Comparison of ENCODE assay signal across 8 mouse cellular contexts in the genomic region with DNA sequence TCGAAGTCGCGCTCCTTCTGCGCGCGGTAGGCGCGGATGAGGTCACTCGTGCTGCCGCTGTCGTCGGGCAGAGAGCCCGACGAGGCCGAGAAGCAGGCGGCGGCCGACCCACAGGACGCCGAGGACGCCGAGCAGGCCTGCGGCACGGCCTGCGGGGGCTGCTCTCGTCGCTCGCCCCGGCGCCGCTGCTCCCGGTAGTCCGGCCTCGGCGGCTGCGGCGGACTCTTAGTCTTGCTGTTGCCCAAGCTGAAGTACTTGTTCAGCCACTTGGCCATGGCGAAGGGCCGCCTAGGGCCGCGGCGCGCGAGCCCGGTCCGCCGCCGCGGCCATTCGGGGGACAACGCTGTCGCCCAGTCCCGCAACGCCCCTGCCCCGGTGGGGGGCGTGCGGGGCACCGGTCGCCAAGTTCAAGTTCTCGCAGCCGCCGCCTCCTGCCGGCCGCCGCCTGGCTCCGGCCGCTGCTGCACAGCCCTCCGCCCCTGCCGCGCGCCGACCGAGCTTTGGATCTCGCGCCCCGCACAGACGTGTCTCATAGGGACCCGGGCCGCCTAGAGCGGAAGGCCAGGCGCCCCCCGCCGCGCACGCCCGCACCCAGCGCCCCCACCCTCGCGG. TPM values are rescaled to one million over a fixed set of nuclear protein-coding genes. Genes with fewer than 3 reads are reported as not detected.
DNase-seq lines count a peak whose midpoint lies in the region; ATAC-seq and TF ChIP-seq lines count a peak whose summit lies in the region.

No protein-coding gene starts in this region.

- H3K4me1 ChIP-seq in embryonic fibroblast, embryonic 13.5 days (ENCODE audit: control insufficient read depth, insufficient read depth, low read length), result peaks cover 3% of the 10 kb centered on the region; the same call in 1 of the 2 replicates
- H3K4me1 ChIP-seq in hindbrain, embryonic 11.5 days (replicated peaks; ENCODE audit: control insufficient read depth, insufficient read depth, low read length), result peaks cover 12% of the 10 kb centered on the region
- peaks cover 37% of the 10 kb centered on the region for H3K4me1 ChIP-seq in liver, embryonic 11.5 days (replicated peaks; ENCODE audit: control insufficient read depth, insufficient read depth, low read length)
- peaks cover 41% of the 10 kb centered on the region for H3K4me1 ChIP-seq in neural tube, embryonic 12.5 days

- WGBS in hindbrain, embryonic 11.5 days, result under 1% methylated on average over 55 of the region's 89 CpGs
- whole genome bisulfite sequencing in liver, embryonic 11.5 days, result under 1% methylated on average over 87 of the region's 89 CpGs
- under 1% methylated on average over 88 of the region's 89 CpGs for WGBS in neural tube, embryonic 12.5 days

- H3K36me3 ChIP-seq in hindbrain, embryonic 11.5 days (ENCODE audit: control insufficient read depth, insufficient read depth, low read length), result no peaks in the 10 kb centered on the region
- H3K36me3 ChIP-seq in liver, embryonic 11.5 days (ENCODE audit: control insufficient read depth, insufficient read depth, low read length), result peaks cover 2% of the 10 kb centered on the region; the same call in 1 of the 2 replicates
- no peaks in the 10 kb centered on the region for H3K36me3 ChIP-seq in neural tube, embryonic 12.5 days

- peak overlapping the region; percentile 75 for H3K9ac ChIP-seq in hindbrain, embryonic 11.5 days (ENCODE audit: low read depth, low read length)
- H3K9ac ChIP-seq in liver, embryonic 11.5 days (ENCODE audit: low read depth, low read length), result peak overlapping the region; percentile 83
- H3K9ac ChIP-seq in neural tube, embryonic 12.5 days, result peak overlapping the region; percentile 88

- H3K4me2 ChIP-seq in hindbrain, embryonic 11.5 days (replicated peaks; ENCODE audit: low read depth, low read length), result peak overlapping the region; percentile 97
- H3K4me2 ChIP-seq in liver, embryonic 11.5 days, result peak overlapping the region; percentile 99
- peak overlapping the region; percentile 88 for H3K4me2 ChIP-seq in neural tube, embryonic 12.5 days (replicated peaks)

- peak overlapping the region; percentile 81 for H3K27ac ChIP-seq in layer of hippocampus, adult 2 months
- 0 out of 2 replicates have a peak overlapping the region, but pooled peaks have one; percentile 6 for H3K27ac ChIP-seq in embryonic fibroblast, embryonic 13.5 days (ENCODE audit: insufficient read depth, low read length)
- H3K27ac ChIP-seq in hindbrain, embryonic 11.5 days (ENCODE audit: low read depth, low read length), result peak overlapping the region; percentile 78
- peak overlapping the region; percentile 80 for H3K27ac ChIP-seq in liver, embryonic 11.5 days (ENCODE audit: low read depth, low read length)
- no peak overlapping the region; the same call in 1 of the 2 replicates for H3K27ac ChIP-seq in neural tube, embryonic 12.5 days

- TF ChIP-seq POLR2A in embryonic fibroblast, embryonic 13.5 days (IDR thresholded peaks at IDR 0.05; ENCODE audit: low read depth, low read length), result no peak

- DNase-seq in layer of hippocampus, adult 2 months (ENCODE audit: low spot score in 2 of 2), result peak in 1 of 2 experiments; percentile 16
- DNase-seq in layer of hippocampus, postnatal 25 days (ENCODE audit: extremely low spot score in 1 of 2, low spot score in 1 of 2), result no peak
- DNase-seq in MN1 (ENCODE audit: low spot score), result peak; percentile 53
- peak; percentile 74 for DNase-seq in hindbrain, embryonic 11.5 days (ENCODE audit: low spot score)
- DNase-seq in liver, embryonic 11.5 days (ENCODE audit: low spot score), result peak; percentile 69

- TF ChIP-seq CTCF in layer of hippocampus, adult 2 months (conservative IDR thresholded peaks at IDR 0.05), result no peak
- no peak for TF ChIP-seq CTCF in embryonic fibroblast, embryonic 13.5 days (IDR thresholded peaks at IDR 0.05; ENCODE audit: borderline replicate concordance, insufficient read depth, low read length)

- H3K27me3 ChIP-seq in hindbrain, embryonic 11.5 days (ENCODE audit: control insufficient read depth, insufficient read depth, low read length), result peaks cover 8% of the 10 kb centered on the region; the same call in 1 of the 2 replicates
- H3K27me3 ChIP-seq in liver, embryonic 11.5 days (replicated peaks; ENCODE audit: control insufficient read depth, insufficient read depth, low read length), result peaks cover 4% of the 10 kb centered on the region; the same call in 1 of the 2 replicates
- peaks cover 5% of the 10 kb centered on the region; the same call in 1 of the 2 replicates for H3K27me3 ChIP-seq in neural tube, embryonic 12.5 days (replicated peaks)

- peak overlapping the region; percentile 69 for H3K4me3 ChIP-seq in layer of hippocampus, adult 2 months
- peak overlapping the region; percentile 66 for H3K4me3 ChIP-seq in embryonic fibroblast, embryonic 13.5 days (ENCODE audit: insufficient read depth, low read length)
- H3K4me3 ChIP-seq in hindbrain, embryonic 11.5 days (ENCODE audit: low read depth, low read length), result peak overlapping the region; percentile 74
- peak overlapping the region; percentile 79 for H3K4me3 ChIP-seq in liver, embryonic 11.5 days (ENCODE audit: low read depth, low read length)
- peak overlapping the region; percentile 71 for H3K4me3 ChIP-seq in neural tube, embryonic 12.5 days

- H3K9me3 ChIP-seq in hindbrain, embryonic 11.5 days (ENCODE audit: control insufficient read depth, low read length), result no peaks in the 10 kb centered on the region
- no peaks in the 10 kb centered on the region for H3K9me3 ChIP-seq in liver, embryonic 11.5 days (ENCODE audit: control insufficient read depth, low read length)
- H3K9me3 ChIP-seq in neural tube, embryonic 12.5 days, result no peaks in the 10 kb centered on the region

- ATAC-seq in hindbrain, embryonic 11.5 days (ENCODE audit: low FRiP score), result peak; percentile 75
- ATAC-seq in liver, embryonic 11.5 days (replicated peaks; ENCODE audit: low FRiP score), result peak; percentile 40; the same call in 1 of the 2 replicates
- peak; percentile 59 for ATAC-seq in neural tube, embryonic 12.5 days (ENCODE audit: low FRiP score, low read depth)
- ATAC-seq in erythroid progenitor cell, adult 5-6 weeks (replicated peaks; ENCODE audit: low FRiP score, poor library complexity, severe bottlenecking), result no peak

RNA-seq across cellular contexts. Expression of gene Shb, which starts 2.2 kb away (rescaled TPM):
- total RNA-seq in layer of hippocampus, adult 2 months (2021), result 10 to 100 TPM; 14.1 to 18.8 TPM
- 10 to 100 TPM; 16.1 to 18.8 TPM for total RNA-seq in layer of hippocampus, postnatal 25 days (2021)
- polyA plus RNA-seq in embryonic fibroblast, embryonic 13.5 days (2011; ENCODE audit: insufficient read length, low read depth, missing spikeins), result 11.4 and 11.9 TPM in 2 replicates
- 4.2 and 6.2 TPM in 2 replicates for polyA plus RNA-seq in hindbrain, embryonic 11.5 days (2014; fragmentation: Nextera tagmentation; extraction: Ambion mirVana)
- polyA plus RNA-seq in liver, embryonic 11.5 days (2014; fragmentation: Nextera tagmentation; extraction: Ambion mirVana), result 6.1 and 6.2 TPM in 2 replicates
- polyA plus RNA-seq in neural tube, embryonic 12.5 days (2016; fragmentation: Nextera tagmentation; extraction: Ambion mirVana), result 8.2 and 10.3 TPM in 2 replicates
- 1.3 TPM in 1 of 2 replicates, not detected in the other for total RNA-seq in erythroid progenitor cell, adult 5-6 weeks (2015; ENCODE audit: low replicate concordance)
- 1.5 and 6.5 TPM in 2 replicates for total RNA-seq in erythroid progenitor cell, adult 5-6 weeks (2017; ENCODE audit: low replicate concordance)

Comparison
In these comparisons a context has a peak if more than half of its experiments do, and no peak if none do; other contexts are left out.
1. DNase-seq: peak in MN1 (single experiment), hindbrain, embryonic 11.5 days (single experiment) and liver, embryonic 11.5 days (single experiment); none in layer of hippocampus, postnatal 25 days (0 of 2).
2. Peak in every context shown above with its lines, with median percentiles within 50 percentile points of each other: H3K4me3 ChIP-seq, H3K4me2 ChIP-seq and H3K9ac ChIP-seq.